Mouse (Mus musculus) heart, adult 9 months (tissue): Measurements from ENCODE around the gene Tssc4.

Source experiments
- DNase-seq, 2 experiments: peaks; one replicate each; pipeline ENCODE4 v3.0.0; 2022; ENCODE audit warnings: low spot score in 2 of 2

Tssc4 gene

DNA sequence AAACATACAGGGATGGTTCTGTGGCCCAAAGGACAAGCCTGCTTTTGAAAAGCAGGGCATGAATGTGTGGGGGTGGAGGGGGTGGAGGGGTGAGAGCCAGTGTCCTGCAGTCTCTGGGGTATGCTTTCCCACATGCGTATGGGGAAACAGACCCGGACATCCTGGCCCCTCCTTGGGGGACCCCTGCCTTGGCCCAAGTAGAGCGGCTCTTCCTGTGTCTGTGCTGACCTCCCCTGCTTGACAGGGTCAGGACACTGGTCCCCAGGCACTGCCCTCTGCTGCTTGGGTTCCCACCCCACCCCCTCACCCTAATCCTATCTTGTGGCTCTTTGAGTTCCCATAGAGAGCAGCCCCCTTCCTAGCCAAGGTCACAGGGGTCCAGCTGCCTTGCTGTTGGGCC, 40.6 kb downstream of the Tssc4 start:
- no peak for DNase-seq

DNA sequence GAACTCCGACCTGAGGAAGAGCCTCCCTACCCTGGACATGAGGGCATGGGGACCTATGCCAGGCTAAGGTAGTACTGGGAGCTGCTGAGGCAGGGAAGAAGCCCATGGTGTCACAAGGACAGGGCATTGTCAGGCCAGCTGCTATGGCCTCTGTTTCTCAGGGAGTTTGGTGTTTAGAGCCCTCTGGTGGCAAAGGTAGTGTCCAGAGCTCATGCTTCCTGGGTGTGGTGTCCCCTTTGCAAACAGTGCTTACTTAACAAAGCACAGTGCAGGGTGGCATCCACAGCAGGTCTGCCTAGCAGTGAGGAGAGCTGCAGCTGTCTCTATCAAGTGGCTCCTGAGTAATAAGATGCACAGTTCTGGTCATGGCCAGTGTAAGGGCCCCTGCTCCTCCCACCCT, 41.8 kb downstream of the Tssc4 start:
- no peak for DNase-seq

DNA sequence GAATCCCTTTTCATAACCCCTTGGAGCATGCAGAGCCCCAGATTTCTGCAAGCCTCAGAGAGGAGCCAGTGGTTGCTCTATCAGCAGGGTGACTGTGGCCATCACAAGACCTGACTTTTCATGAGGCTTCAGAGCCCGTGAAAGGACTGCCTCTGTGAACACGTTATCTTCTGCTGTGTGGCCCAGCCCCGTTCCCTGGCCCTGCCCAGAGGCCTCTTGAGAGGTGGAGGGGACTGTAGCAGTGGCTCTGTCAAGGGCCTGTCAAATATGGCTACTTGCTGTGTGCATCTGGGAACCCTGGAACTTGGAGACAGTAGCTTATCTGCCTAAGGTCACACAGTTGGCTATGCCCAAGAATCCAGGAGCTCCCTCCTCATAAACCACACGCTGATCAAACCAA, 42.7 kb downstream of the Tssc4 start:
- DNase-seq, result peak in 1 of 2 experiments; percentile 56

DNA sequence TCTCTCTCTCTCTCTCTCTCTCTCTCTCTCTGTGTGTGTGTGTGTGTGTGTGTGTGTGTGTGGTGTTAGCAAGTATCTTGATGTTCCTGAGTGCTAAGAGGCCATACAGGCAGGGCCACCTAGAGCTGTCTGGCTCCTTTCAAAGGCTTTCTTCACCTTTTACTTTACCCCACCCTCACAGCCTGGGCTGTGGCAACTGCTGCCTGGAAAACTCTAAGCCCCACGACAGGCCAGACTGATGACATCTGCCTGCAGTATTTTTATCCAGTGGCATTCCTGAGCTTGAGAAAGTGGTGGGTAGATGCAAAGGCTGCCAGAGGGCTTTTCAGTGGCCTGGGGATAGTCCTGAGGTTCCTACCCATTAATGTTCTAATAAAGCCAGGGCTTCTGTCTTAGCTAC, 43.3 kb downstream of the Tssc4 start:
- DNase-seq, result peak in 1 of 2 experiments; percentile 46

DNA sequence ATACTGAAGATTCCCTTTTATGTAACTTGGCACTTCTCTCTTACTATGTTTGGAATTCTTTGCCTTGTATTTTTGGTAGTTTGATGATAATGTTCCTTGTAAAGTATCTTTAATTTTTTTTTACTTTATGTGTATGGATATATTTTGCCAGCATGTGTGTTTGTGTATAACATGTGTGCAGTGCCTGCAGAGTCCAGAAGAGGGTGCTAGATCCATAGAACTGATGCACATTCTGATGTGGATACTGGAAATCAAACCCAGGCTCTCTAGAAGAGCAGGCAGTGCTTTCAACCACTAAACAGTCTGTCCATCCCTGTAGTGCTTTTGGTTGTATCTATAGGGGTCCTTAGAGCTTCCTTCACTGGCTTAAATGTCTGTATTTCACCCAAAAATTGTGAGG, 45.7 kb downstream of the Tssc4 start:
- no peak for DNase-seq

DNA sequence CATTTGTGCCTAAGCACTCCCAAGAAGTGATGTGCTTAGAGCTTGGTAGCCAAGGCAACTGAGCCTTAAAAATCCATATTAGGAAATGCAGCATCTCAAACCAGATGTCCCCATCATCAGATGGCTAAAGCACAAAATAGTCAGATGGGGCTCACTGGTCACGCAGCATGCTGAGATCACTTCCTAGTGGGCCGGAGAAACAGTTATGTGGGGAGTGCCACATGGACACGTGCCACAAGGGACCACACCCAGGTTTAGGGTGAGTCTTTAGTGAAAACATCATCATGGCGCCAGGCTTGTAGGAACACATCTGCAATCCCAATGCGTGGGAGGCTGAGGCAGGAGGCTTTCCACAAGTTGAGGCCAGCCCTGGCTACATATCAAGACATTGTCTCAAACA, 47.5 kb downstream of the Tssc4 start:
- no peak for DNase-seq

DNA sequence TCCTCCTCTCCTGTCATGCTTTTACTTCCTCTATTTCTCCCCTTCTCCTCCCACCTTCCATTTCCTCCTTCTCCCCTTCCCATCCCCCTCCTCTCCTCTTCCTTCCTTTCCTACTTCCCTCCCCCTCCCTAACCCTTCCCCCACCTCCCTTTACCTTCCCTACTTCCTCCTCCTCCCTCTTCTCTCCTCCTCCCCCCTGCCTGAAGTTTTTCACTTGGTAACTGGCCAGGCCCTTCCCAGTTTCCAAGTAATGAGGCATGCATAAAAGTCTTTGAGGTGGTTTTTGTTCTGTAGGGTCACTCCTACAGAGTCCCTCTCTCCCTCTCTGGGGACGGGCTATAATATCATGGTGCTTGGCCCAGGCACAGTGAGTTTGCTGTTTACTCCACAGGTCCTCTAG, 50.4 kb downstream of the Tssc4 start:
- DNase-seq, result no peak

DNA sequence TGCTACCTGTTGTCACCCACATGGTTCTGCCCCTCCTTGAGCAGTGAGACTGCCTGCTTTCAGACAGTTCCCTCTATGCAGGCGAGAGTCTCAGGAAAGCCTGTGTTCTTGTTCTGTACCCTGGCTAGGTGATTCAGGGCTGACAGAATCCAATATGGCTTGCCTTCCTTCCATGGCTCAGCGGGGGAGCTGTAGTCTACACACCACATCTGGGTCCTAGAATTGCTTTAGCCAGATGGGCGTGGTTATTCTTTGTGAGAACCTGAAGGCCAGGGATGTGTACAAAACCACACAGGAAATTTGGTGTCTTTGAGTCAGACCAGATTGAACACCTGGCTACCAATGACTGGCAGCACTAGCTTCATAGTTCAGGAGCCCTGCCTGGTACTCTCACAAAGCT, 50.8 kb downstream of the Tssc4 start:
- no peak for DNase-seq
